ENCODE assay signal across 27 mouse cellular contexts in the genomic region with DNA sequence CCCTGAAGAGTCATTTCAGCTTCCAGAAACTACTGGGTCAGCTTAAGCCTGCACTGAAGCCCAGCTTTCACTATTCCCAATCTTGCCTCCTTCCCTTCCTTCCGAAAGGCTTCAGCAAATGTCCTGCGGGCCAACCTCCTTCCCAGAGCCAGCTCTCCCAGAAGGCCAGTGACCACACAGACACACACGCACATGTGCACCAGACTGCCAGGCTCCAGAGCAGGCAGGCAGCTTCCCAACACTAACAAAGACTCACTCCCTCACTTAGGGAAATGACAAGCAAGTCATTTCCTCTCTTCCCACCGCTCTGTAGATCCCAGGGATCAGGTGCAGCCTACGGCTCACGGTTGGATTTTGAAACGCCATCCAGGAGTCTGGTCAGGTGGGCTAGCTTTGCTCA. TPM values are rescaled to one million over a fixed set of nuclear protein-coding genes. Genes with fewer than 3 reads are reported as not detected.
DNase-seq lines count a peak whose midpoint lies in the region; ATAC-seq and TF ChIP-seq lines count a peak whose summit lies in the region.
"Had no signal": no experiment of that assay in that cellular context is flagged by ENCODE, and none has a peak within 500 bp of the region (broad histone marks: within the 10 kb centered on the region; RNA-seq: fewer than 3 reads in every experiment).

No protein-coding gene starts in this region.

- no peak for TF ChIP-seq EP300 in heart, postnatal 0 days (IDR thresholded peaks at IDR 0.05; ENCODE audit: low read depth)
- TF ChIP-seq EP300 in stomach, postnatal 0 days (optimal IDR thresholded peaks at IDR 0.05): no peak

- no peak overlapping the region for H3K9ac ChIP-seq in heart, postnatal 0 days (replicated peaks; ENCODE audit: low read depth, low read length)
- H3K9ac ChIP-seq in stomach, postnatal 0 days (ENCODE audit: low read length): no peak overlapping the region
- H3K9ac ChIP-seq: embryonic facial prominence, embryonic 12.5 days; hindbrain, embryonic 14.5 days; kidney, embryonic 15.5 days; liver, postnatal 0 days had no signal

- ATAC-seq in heart, postnatal 0 days (ENCODE audit: insufficient read depth, low read depth): 0 out of 2 replicates have a peak, but pooled peaks have one; percentile 28
- no peak for ATAC-seq in stomach, postnatal 0 days (ENCODE audit: low FRiP score, low TSS enrichment)
- ATAC-seq: activated CD4-positive, CD25-positive, alpha-beta regulatory T cell, adult 4 months; forebrain, embryonic 14.5 days; intestine, embryonic 16.5 days; liver, postnatal 0 days had no signal

- no peaks in the 10 kb centered on the region for H3K9me3 ChIP-seq in heart, postnatal 0 days (replicated peaks; ENCODE audit: control insufficient read depth, low read length)
- no peaks in the 10 kb centered on the region for H3K9me3 ChIP-seq in stomach, postnatal 0 days (ENCODE audit: control insufficient read depth, low read length)
- H3K9me3 ChIP-seq: embryonic facial prominence, embryonic 12.5 days; G1E; kidney, embryonic 15.5 days; limb, embryonic 10.5 days; megakaryocyte, embryonic 14.5 days had no signal

- intact Hi-C loops in left cerebral cortex, adult 2 months (cut with DNase I): loop anchor here (1.0 kb wide), 2 partner anchors 34 to 81 kb away; no protein-coding TSS in a partner anchor

- no peak overlapping the region for H3K4me3 ChIP-seq in left cerebral cortex, adult 2 months
- H3K4me3 ChIP-seq in heart, postnatal 0 days (ENCODE audit: low read depth, low read length): no peak overlapping the region
- H3K4me3 ChIP-seq in stomach, postnatal 0 days (ENCODE audit: low read depth, low read length): no peak overlapping the region
- H3K4me3 ChIP-seq: embryonic facial prominence, embryonic 12.5 days; erythroblast, embryonic 14.5 days; kidney, embryonic 15.5 days; limb, embryonic 10.5 days; megakaryocyte, embryonic 14.5 days had no signal

- H3K27ac ChIP-seq in left cerebral cortex, adult 2 months: peak overlapping the region; percentile 71
- H3K27ac ChIP-seq in heart, postnatal 0 days (ENCODE audit: low read depth): no peak overlapping the region
- no peak overlapping the region for H3K27ac ChIP-seq in stomach, postnatal 0 days (replicated peaks)
- H3K27ac ChIP-seq: embryonic facial prominence, embryonic 12.5 days; hindbrain, embryonic 14.5 days; kidney, embryonic 15.5 days; limb, embryonic 10.5 days had no signal

- peak; percentile 60 for DNase-seq in cerebellum, adult 11-12 months
- no peak for DNase-seq in cerebellum, postnatal 4 days (ENCODE audit: low spot score in 2 of 2)
- no peak for DNase-seq in left cerebral cortex, adult 2 months (ENCODE audit: extremely low spot score in 1 of 2, low spot score in 2 of 2)
- DNase-seq in left cerebral cortex, adult 18-20 months (ENCODE audit: low spot score in 2 of 2): no peak
- peak; percentile 64 for DNase-seq in cerebellum, adult 9-11 months
- peak; percentile 21 for DNase-seq in heart, postnatal 0 days (ENCODE audit: low spot score)
- no peak for DNase-seq in ovary, postnatal 14 days (ENCODE audit: low spot score)
- no peak for DNase-seq in stomach, postnatal 0 days (ENCODE audit: low spot score)
- DNase-seq: gastrocnemius, postnatal 36 days; kidney, postnatal 4 days; layer of hippocampus, postnatal 36 days; liver, postnatal 0 days; lung, postnatal 14 days; right cerebral cortex, postnatal 4 days; thymus, postnatal 25 days had no signal

- no peaks in the 10 kb centered on the region for H3K27me3 ChIP-seq in heart, postnatal 0 days (ENCODE audit: control insufficient read depth, insufficient read depth, low read length)
- H3K27me3 ChIP-seq in stomach, postnatal 0 days (ENCODE audit: control insufficient read depth, insufficient read depth, low read length): no peaks in the 10 kb centered on the region
- H3K27me3 ChIP-seq: embryonic facial prominence, embryonic 12.5 days had no signal

- no peak overlapping the region for H3K4me2 ChIP-seq in heart, postnatal 0 days (ENCODE audit: low read depth, low read length)
- H3K4me2 ChIP-seq in stomach, postnatal 0 days (replicated peaks; ENCODE audit: low read depth): no peak overlapping the region
- H3K4me2 ChIP-seq: embryonic facial prominence, embryonic 12.5 days; hindbrain, embryonic 14.5 days; kidney, embryonic 15.5 days had no signal

- 0 out of 2 replicates have a peak, but pooled peaks cover 4% of the 10 kb centered on the region for H3K4me1 ChIP-seq in heart, postnatal 0 days (ENCODE audit: control insufficient read depth, insufficient read depth)
- H3K4me1 ChIP-seq in stomach, postnatal 0 days (replicated peaks; ENCODE audit: control insufficient read depth, insufficient read depth): no peaks in the 10 kb centered on the region
- H3K4me1 ChIP-seq: embryonic facial prominence, embryonic 12.5 days; kidney, embryonic 15.5 days had no signal

- WGBS in heart, postnatal 0 days: 53% methylated on average over 7 of the region's 7 CpGs
- WGBS in stomach, postnatal 0 days: 67% methylated on average over 7 of the region's 7 CpGs

- H3K36me3 ChIP-seq in heart, postnatal 0 days (replicated peaks; ENCODE audit: control insufficient read depth, insufficient read depth, low read length): no peaks in the 10 kb centered on the region
- no peaks in the 10 kb centered on the region for H3K36me3 ChIP-seq in stomach, postnatal 0 days (ENCODE audit: control insufficient read depth, insufficient read depth, low read length)
- H3K36me3 ChIP-seq: embryonic facial prominence, embryonic 12.5 days; G1E; kidney, embryonic 15.5 days; limb, embryonic 10.5 days had no signal

- no peak for TF ChIP-seq CTCF in left cerebral cortex, adult 2 months (IDR thresholded peaks at IDR 0.05)
- no peak for TF ChIP-seq CTCF in heart, postnatal 0 days (IDR thresholded peaks at IDR 0.05; ENCODE audit: low read depth)
- no peak for TF ChIP-seq CTCF in stomach, postnatal 0 days (IDR thresholded peaks at IDR 0.05; ENCODE audit: low read depth)

RNA-seq across cellular contexts. Expression of a gene that starts 12.1 kb away (rescaled TPM):
- 10 to 100 TPM; 50.2 to 54.2 TPM for total RNA-seq in left cerebral cortex, adult 2 months (2021)
- total RNA-seq in left cerebral cortex, adult 18-20 months (2021): 10 to 100 TPM; 48.2 to 55.0 TPM
- 0.04 and 0.89 TPM in 2 replicates for total RNA-seq in heart, postnatal 0 days (2014; rRNA removed; ENCODE audit: low replicate concordance)
- polyA plus RNA-seq in heart, postnatal 0 days (2015; fragmentation: Nextera tagmentation; extraction: Ambion mirVana): 0.16 and 0.19 TPM in 2 replicates
- 0.27 and 0.29 TPM in 2 replicates for polyA plus RNA-seq in stomach, postnatal 0 days (2015; fragmentation: Nextera tagmentation; extraction: Ambion mirVana)
- total RNA-seq: liver, adult 2 months had no signal
- polyA plus RNA-seq: erythroblast, embryonic 14.5 days; G1E had no signal

RNA-seq across cellular contexts. Expression of a gene that starts 12.2 kb away (rescaled TPM):
- total RNA-seq in left cerebral cortex, adult 2 months (2021): 1 to 10 TPM; 1.4 to 1.5 TPM
- 1 to 10 TPM; 1.1 to 1.2 TPM for total RNA-seq in left cerebral cortex, adult 18-20 months (2021)
- total RNA-seq in heart, postnatal 0 days (2014; rRNA removed; ENCODE audit: low replicate concordance): not detected in 2 replicates
- not detected in 2 replicates for polyA plus RNA-seq in heart, postnatal 0 days (2015; fragmentation: Nextera tagmentation; extraction: Ambion mirVana)
- polyA plus RNA-seq in stomach, postnatal 0 days (2015; fragmentation: Nextera tagmentation; extraction: Ambion mirVana): 0.04 TPM in 1 of 2 replicates, not detected in the other
- total RNA-seq: adrenal gland, postnatal 36 days; G1E; gastrocnemius, postnatal 36 days; liver, adult 2 months had no signal
- polyA plus RNA-seq: activated CD4-positive, CD25-positive, alpha-beta regulatory T cell, adult 4 months; embryonic facial prominence, embryonic 12.5 days; erythroblast, embryonic 14.5 days; G1E; intestine, embryonic 16.5 days; kidney, embryonic 15.5 days; limb, embryonic 10.5 days; liver, adult 2 months; liver, postnatal 0 days had no signal

RNA-seq across cellular contexts. Expression of a gene that starts 59.9 kb away (rescaled TPM):
- total RNA-seq in left cerebral cortex, adult 2 months (2021): 10 to 100 TPM; 87.0 to 90.7 TPM
- total RNA-seq in left cerebral cortex, adult 18-20 months (2021): 10 to 100 TPM; 88.0 to 89.5 TPM
- 82.5 and 85.8 TPM in 2 replicates for total RNA-seq in heart, postnatal 0 days (2014; rRNA removed; ENCODE audit: low replicate concordance)
- polyA plus RNA-seq in heart, postnatal 0 days (2015; fragmentation: Nextera tagmentation; extraction: Ambion mirVana): 55.3 and 61.1 TPM in 2 replicates
- polyA plus RNA-seq in stomach, postnatal 0 days (2015; fragmentation: Nextera tagmentation; extraction: Ambion mirVana): 85.2 and 85.7 TPM in 2 replicates

Comparison
In these comparisons a context has a peak if more than half of its experiments do, and no peak if none do; other contexts are left out.
1. DNase-seq: peak in cerebellum, adult 11-12 months (single experiment), cerebellum, adult 9-11 months (single experiment) and heart, postnatal 0 days (single experiment); none in cerebellum, postnatal 4 days (0 of 2), left cerebral cortex, adult 2 months (0 of 2), left cerebral cortex, adult 18-20 months (0 of 2), ovary, postnatal 14 days (single experiment) and stomach, postnatal 0 days (single experiment).
2. RNA of a gene that starts 12.1 kb away (total RNA-seq): 48.2 to 55.0 TPM in left cerebral cortex, adult 18-20 months and 50.2 to 54.2 TPM in left cerebral cortex, adult 2 months; 0.04 to 0.89 TPM in heart, postnatal 0 days; every median in the first group is over 10 times any median in the second.